Mouse (Mus musculus): ENCODE data around the gene Arl10. TPM values are rescaled to one million over a fixed set of nuclear protein-coding genes. Genes with fewer than 3 reads are reported as not detected.
A peak's percentile ranks its signal among the peaks of the same experiment; 100 is the strongest.

Gene Arl10
- polyA plus RNA-seq, 1 experiment from 2014 or later: 19.0 TPM

DNA sequence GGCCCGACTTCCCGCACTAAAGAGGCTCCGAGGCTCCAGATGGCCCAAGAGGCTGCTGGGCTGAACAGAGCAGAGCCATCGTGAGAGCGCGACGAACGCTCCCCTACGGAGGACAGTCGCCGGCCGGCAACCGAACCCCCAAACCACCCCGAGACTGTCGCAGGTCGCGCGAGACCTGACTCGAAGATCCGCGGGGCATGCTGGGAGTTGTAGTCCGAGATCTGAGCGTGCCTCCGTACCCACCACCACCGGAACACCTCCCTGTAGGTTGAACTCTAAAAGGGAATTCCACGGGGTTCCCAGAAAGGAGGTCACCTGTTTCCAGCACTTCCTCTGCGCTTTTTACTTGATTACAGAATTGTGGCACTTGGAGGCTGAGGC is 9.6 kb upstream of the Arl10 start, which contains the start of gene 4833439L19Rik:
Gene 4833439L19Rik (minus strand): TSS at position 235 of the 381 bp plus-strand sequence.
- WGBS: under 1% methylated on average over 27 of the region's 27 CpGs
- Histone ChIP-seq H3K27ac (replicated peaks) (peak within 1 kb of the TSS; percentile 73), H3K4me1 (peaks cover 16% of the 10 kb centered on the region), H3K27me3 (replicated peaks) (no peaks in the 10 kb centered on the region), H3K36me3 (peaks cover 30% of the 10 kb centered on the region), H3K4me2 (peak within 1 kb of the TSS; percentile 91), H3K9me3 (no peaks in the 10 kb centered on the region), H3K4me3 (peak within 1 kb of the TSS; percentile 87), H3K9ac (peak within 1 kb of the TSS; percentile 96)
- peak; percentile 95 for ATAC-seq (ENCODE audit: extremely low read depth, insufficient number of reproducible peaks, low FRiP score, low TSS enrichment)

DNA sequence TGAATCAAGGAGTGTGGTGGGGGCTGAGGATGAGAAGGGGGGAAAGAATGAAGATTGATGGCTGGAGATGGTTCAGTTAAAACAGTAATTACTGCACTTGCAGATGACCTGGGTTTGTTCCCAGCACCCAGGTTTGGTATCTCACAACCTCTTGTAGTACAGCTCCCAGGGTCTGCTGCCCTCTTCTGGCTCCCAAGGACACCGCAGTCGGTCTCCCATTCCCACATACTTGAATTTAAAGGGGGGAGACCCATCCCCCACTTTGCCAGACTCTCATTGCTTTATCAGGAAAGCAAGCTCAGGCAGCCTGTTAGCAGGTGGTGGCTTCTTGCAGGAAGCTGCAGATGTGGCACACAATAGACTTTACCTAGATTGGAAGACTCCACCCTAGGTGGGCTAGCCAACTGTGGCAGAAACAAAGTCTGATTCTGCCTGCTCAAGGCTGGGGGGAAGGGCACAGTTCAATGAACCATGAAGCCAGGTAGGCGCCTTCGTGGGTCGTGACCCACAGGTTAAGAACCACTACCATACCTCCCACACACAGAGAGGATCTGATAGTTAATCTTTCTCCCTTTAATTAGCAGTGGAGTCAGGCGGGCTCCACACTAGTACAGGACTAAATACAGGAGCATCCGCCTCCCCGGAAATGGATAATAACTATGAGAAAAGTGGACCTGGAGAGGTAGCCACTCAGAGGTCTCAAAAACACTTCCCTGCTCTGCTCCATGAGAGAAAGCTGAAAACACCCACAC is 9.0 kb upstream of the Arl10 start:
- peak overlapping the region; percentile 96 for H3K9ac ChIP-seq
- H3K4me2 ChIP-seq: peak overlapping the region; percentile 91
- H3K4me1 ChIP-seq: peaks cover 16% of the 10 kb centered on the region
- H3K4me3 ChIP-seq: peak overlapping the region; percentile 87
- H3K27ac ChIP-seq (replicated peaks): peak overlapping the region; percentile 73
- no peaks in the 10 kb centered on the region for H3K9me3 ChIP-seq
- H3K27me3 ChIP-seq (replicated peaks): no peaks in the 10 kb centered on the region
- WGBS: 46% methylated on average over 8 of the region's 8 CpGs
- ATAC-seq (ENCODE audit: extremely low read depth, insufficient number of reproducible peaks, low FRiP score, low TSS enrichment): 0 out of 2 replicates have a peak, but pooled peaks have one; percentile 19
- H3K36me3 ChIP-seq: peaks cover 25% of the 10 kb centered on the region

GRCm38 (mm10) chr13:54568380-54568779 is 6.4 kb upstream of the Arl10 start:
- H3K36me3 ChIP-seq: no peaks in the 10 kb centered on the region
- no peaks in the 10 kb centered on the region for H3K9me3 ChIP-seq
- no peak overlapping the region for H3K9ac ChIP-seq
- no peak overlapping the region for H3K27ac ChIP-seq (replicated peaks)
- 39% methylated on average over 5 of the region's 5 CpGs for WGBS
- no peaks in the 10 kb centered on the region for H3K27me3 ChIP-seq (replicated peaks)
- H3K4me3 ChIP-seq: no peak overlapping the region
- peaks cover 24% of the 10 kb centered on the region for H3K4me1 ChIP-seq
- ATAC-seq (ENCODE audit: extremely low read depth, insufficient number of reproducible peaks, low FRiP score, low TSS enrichment): no peak
- H3K4me2 ChIP-seq: no peak overlapping the region

DNA sequence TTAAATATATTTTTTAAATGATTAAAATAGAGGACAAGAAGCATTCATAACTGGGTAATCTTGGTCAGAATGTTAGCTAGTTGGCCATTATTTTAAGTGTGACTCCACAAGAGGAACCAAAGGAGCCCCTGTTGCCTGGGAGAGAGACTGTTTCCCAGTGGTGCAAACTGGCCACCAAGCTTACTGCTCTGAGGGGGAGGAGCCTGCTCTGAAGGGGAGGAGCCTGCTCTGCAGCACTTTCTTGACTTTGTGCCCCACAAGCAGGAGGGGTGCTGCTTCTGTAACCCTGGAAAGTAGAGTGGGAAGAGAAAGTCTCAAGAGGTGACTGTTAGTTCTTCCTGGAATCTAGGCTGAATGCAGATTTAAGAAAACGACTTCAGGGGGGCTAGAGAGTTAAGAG is 5.5 kb upstream of the Arl10 start:
- H3K4me1 ChIP-seq: peaks cover 17% of the 10 kb centered on the region
- 41% methylated on average over 1 of the region's 1 CpGs for WGBS
- H3K27me3 ChIP-seq (replicated peaks): no peaks in the 10 kb centered on the region
- H3K4me2 ChIP-seq: no peak overlapping the region
- no peak overlapping the region for H3K9ac ChIP-seq
- ATAC-seq (ENCODE audit: extremely low read depth, insufficient number of reproducible peaks, low FRiP score, low TSS enrichment): no peak
- H3K36me3 ChIP-seq: no peaks in the 10 kb centered on the region
- H3K9me3 ChIP-seq: no peaks in the 10 kb centered on the region
- no peak overlapping the region for H3K4me3 ChIP-seq
- H3K27ac ChIP-seq (replicated peaks): no peak overlapping the region

DNA sequence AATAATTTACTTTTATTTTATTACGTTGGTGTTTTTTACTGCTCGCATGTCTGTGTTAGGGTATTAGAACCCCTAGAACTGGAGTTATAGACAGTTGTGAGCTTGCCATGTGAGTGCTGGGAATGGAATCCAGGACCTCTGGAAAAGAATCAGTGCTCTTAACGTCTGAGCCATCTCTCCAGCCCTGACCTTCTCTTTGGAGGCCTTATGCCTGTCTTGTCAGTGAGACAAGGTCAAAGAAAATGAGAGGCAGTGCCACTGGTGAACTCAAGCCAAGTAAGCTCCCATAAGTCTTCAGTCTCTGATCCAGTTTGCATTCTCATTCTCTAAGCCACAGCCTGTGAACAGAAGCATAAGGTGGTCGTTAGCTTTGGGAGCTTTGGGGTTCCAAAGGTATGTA is 4.1 kb upstream of the Arl10 start:
- no peak overlapping the region for H3K4me2 ChIP-seq
- no peak for ATAC-seq (ENCODE audit: extremely low read depth, insufficient number of reproducible peaks, low FRiP score, low TSS enrichment)
- 67% methylated on average over 4 of the region's 4 CpGs for WGBS

DNA sequence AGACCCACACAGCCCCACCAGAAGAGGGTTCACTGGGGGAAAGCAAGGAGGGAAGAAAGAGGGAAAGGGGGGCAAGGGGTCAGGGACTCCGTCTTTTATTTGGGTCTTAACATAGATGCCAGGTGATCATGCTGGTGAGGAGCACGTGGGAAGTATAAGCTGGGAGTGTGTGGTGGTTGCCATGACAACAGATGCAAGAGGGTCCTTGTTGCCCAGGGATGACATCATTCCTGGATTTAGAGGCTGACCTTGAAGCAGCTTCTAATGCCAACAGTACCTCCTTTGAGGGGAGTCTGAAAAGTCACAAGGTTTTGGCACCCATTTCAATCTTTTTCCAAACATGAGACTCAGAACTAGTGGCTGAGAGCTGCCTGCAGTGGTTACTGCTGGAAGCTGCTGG is 3.2 kb upstream of the Arl10 start:
- ATAC-seq (ENCODE audit: extremely low read depth, insufficient number of reproducible peaks, low FRiP score, low TSS enrichment): no peak
- H3K27ac ChIP-seq (replicated peaks): no peak overlapping the region
- H3K27me3 ChIP-seq (replicated peaks): no peaks in the 10 kb centered on the region
- H3K4me2 ChIP-seq: no peak overlapping the region
- peaks cover 7% of the 10 kb centered on the region for H3K36me3 ChIP-seq
- H3K9me3 ChIP-seq: no peaks in the 10 kb centered on the region
- WGBS: 44% methylated on average over 2 of the region's 2 CpGs
- H3K9ac ChIP-seq: no peak overlapping the region
- no peak overlapping the region for H3K4me3 ChIP-seq
- peaks cover 25% of the 10 kb centered on the region for H3K4me1 ChIP-seq

More for the DNA sequence above, 4.1 kb upstream of the Arl10 start:
- no peaks in the 10 kb centered on the region for H3K27me3 ChIP-seq (replicated peaks)
- H3K9me3 ChIP-seq: no peaks in the 10 kb centered on the region
- H3K27ac ChIP-seq (replicated peaks): no peak overlapping the region
- H3K4me3 ChIP-seq: no peak overlapping the region
- H3K36me3 ChIP-seq: no peaks in the 10 kb centered on the region
- no peak overlapping the region for H3K9ac ChIP-seq
- peaks cover 18% of the 10 kb centered on the region for H3K4me1 ChIP-seq

DNA sequence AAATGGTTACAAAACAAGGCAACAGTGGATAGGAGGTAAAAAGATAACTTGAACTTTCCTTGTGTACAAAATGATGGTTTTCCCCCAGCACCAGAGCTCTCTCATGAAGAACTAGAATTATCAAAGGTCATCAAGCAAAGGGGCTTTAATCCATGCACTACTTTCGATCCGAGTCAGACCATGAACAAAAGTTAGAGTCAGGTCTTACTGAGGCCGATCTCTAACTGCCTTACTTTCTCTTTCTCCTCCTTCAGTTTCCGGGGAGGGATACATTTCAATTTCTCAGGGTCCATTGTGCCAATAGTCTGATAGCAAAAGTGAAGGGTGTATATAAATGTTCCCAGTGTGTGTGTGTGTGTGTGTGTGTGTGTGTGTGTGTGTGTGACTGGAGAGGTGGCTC is 2.2 kb upstream of the Arl10 start:
- H3K4me3 ChIP-seq: no peak overlapping the region
- no peaks in the 10 kb centered on the region for H3K27me3 ChIP-seq (replicated peaks)
- H3K4me1 ChIP-seq: peaks cover 27% of the 10 kb centered on the region
- no peaks in the 10 kb centered on the region for H3K9me3 ChIP-seq
- H3K36me3 ChIP-seq: peaks cover 16% of the 10 kb centered on the region
- WGBS: 74% methylated on average over 4 of the region's 4 CpGs
- ATAC-seq (ENCODE audit: extremely low read depth, insufficient number of reproducible peaks, low FRiP score, low TSS enrichment): no peak
- no peak overlapping the region for H3K27ac ChIP-seq (replicated peaks)
- H3K4me2 ChIP-seq: no peak overlapping the region
- H3K9ac ChIP-seq: no peak overlapping the region

- no peaks in the 10 kb centered on the region for H3K9me3 ChIP-seq
- H3K4me1 ChIP-seq: peaks cover 30% of the 10 kb centered on the region
- no peaks in the 10 kb centered on the region for H3K27me3 ChIP-seq (replicated peaks)
- peak overlapping the region; percentile 92 for H3K4me3 ChIP-seq
- 4% methylated on average over 19 of the region's 19 CpGs for WGBS
- peak overlapping the region; percentile 83 for H3K4me2 ChIP-seq
- peak overlapping the region; percentile 94 for H3K9ac ChIP-seq
- peaks cover 43% of the 10 kb centered on the region for H3K36me3 ChIP-seq
- H3K27ac ChIP-seq (replicated peaks): peak overlapping the region; percentile 85
- ATAC-seq (ENCODE audit: extremely low read depth, insufficient number of reproducible peaks, low FRiP score, low TSS enrichment): no peak
Observed at GRCm38 (mm10) chr13:54575489-54575888, 674 bp downstream of the Arl10 start.

DNA sequence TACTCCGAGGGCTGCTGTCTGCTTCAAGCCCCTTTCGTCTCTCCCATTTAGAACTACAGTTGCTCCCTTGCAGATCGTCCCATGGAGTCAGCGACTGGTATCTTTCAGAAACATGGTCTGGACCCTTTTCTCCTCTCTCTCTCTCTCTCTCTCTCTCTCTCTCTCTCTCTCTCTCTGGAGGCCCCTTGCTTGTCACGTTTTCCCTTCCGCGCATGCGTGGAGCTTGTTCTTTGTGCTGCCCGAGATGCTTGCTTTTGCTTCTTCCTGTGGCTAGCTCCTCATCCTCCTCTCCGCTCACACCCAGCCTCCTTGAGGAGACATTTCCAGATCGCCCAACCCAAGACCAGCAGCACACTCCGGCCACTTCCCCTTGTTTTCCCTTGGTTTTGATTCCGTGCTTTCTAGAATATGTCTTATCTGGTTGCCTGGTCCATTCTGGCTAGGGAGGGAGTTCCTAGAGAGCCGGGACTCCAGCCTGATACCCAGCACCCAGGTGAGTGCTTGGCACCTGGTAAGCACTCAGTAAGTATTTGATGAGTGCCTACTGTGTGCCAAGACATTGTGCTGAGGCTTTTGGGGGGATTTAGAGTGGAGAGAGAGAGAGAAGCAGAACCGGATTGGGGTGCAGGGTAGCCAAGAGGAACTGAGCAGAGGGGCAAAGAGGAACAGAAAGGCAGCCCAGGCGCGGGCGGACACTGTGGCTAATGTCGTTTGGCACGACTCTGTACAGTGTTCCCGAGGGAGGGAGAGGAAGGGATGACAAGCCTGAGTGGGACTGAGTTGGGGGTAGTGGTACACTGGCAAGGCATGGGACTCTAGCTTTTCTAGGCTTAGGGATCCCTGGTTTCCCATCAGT is 3.1 kb downstream of the Arl10 start:
- Histone ChIP-seq H3K4me1 (peaks cover 23% of the 10 kb centered on the region), H3K27ac (replicated peaks) (no peak overlapping the region), H3K36me3 (peaks cover 67% of the 10 kb centered on the region), H3K27me3 (replicated peaks) (no peaks in the 10 kb centered on the region), H3K9ac (no peak overlapping the region), H3K9me3 (no peaks in the 10 kb centered on the region), H3K4me2 (no peak overlapping the region), H3K4me3 (peak overlapping the region; percentile 1; the same call in 1 of the 2 replicates)
- no peak for ATAC-seq (ENCODE audit: extremely low read depth, insufficient number of reproducible peaks, low FRiP score, low TSS enrichment)
- WGBS: 78% methylated on average over 21 of the region's 21 CpGs

DNA sequence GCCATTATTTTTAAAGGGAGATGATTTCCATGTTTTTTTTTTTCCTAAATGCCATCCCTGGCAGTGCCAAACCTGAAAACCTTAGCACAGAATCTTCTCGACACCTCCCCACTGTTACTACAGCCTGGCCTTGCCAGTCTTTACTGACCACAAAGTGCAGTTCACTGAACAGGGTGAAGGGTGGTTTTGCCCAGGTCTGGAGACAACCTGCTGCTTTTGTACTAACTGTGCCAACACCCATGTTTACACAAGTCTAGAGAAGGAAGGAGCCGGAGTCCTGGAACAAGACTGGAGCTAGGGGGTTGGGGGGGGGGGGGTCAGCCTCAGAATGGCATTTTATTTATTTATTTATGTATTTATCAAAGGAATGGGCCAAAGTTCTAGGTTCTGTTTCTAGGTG is 6.6 kb downstream of the Arl10 start:
- Histone ChIP-seq H3K27ac (replicated peaks) (no peak overlapping the region), H3K4me3 (no peak overlapping the region), H3K4me1 (peaks cover 8% of the 10 kb centered on the region; the same call in 1 of the 2 replicates), H3K27me3 (replicated peaks) (no peaks in the 10 kb centered on the region), H3K36me3 (peaks cover 98% of the 10 kb centered on the region), H3K9ac (no peak overlapping the region), H3K9me3 (no peaks in the 10 kb centered on the region), H3K4me2 (no peak overlapping the region)
- WGBS: 65% methylated on average over 2 of the region's 2 CpGs
- ATAC-seq (ENCODE audit: extremely low read depth, insufficient number of reproducible peaks, low FRiP score, low TSS enrichment): no peak

DNA sequence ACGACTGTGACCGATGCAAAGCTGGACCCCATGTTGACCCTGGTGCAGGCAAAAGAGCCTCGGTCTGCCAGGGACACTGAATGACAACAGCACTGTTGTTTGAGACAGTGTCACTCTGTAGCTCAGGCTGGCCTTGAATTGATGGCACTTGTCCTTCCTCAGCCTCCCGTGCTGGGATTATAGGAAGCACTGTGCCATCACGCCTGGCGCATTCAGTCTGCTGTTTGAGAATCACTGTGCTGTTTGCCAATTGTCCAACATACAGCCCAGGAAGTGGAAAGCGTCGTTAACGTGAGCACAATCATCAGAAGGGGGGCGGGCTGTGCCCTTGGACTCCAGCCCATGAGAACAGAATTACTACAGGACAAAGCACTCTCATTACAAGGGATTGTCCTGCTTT is 7.3 kb downstream of the Arl10 start:
- WGBS: 76% methylated on average over 10 of the region's 10 CpGs
- H3K4me3 ChIP-seq: no peak overlapping the region
- H3K27ac ChIP-seq (replicated peaks): no peak overlapping the region
- H3K9ac ChIP-seq: no peak overlapping the region
- H3K4me1 ChIP-seq: 0 out of 2 replicates have a peak, but pooled peaks cover 3% of the 10 kb centered on the region
- no peak overlapping the region for H3K4me2 ChIP-seq
- no peak for ATAC-seq (ENCODE audit: extremely low read depth, insufficient number of reproducible peaks, low FRiP score, low TSS enrichment)
- H3K27me3 ChIP-seq (replicated peaks): no peaks in the 10 kb centered on the region
- peaks cover 99% of the 10 kb centered on the region for H3K36me3 ChIP-seq
- H3K9me3 ChIP-seq: no peaks in the 10 kb centered on the region

Data from heart, embryonic 13.5 days (tissue).